Mouse (Mus musculus) cerebellum, adult 9-10 months (tissue): ENCODE data around the gene Rorc.
A peak's percentile ranks its signal among the peaks of the same experiment; 100 is the strongest.

Experiments used
- DNase-seq: peaks from one replicate; pipeline ENCODE4 v3.0.0; 2022

Gene Rorc

GRCm38 (mm10) chr3:94434305-94434704, 61.7 kb downstream of the Rorc start:
- no peak for DNase-seq

- no peak for DNase-seq
These were observed 63.8 kb downstream of the Rorc start for GRCm38 (mm10) chr3:94436420-94436819.

GRCm38 (mm10) chr3:94441182-94441581, 68.6 kb downstream of the Rorc start:
- DNase-seq: no peak

- peak; percentile 93 for DNase-seq
These were observed 70.5 kb downstream of the Rorc start, which contains the start of gene Mrpl9 for GRCm38 (mm10) chr3:94442951-94443596. Mrpl9 (plus strand) TSS chr3:94443318.

GRCm38 (mm10) chr3:94443597-94443964, 71.0 kb downstream of the Rorc start, which contains the start of gene Oaz3:
Oaz3 (minus strand) TSS chr3:94443915.
- DNase-seq: no peak
